Mouse (Mus musculus) cerebellum, adult 2 months (tissue): ENCODE measurements around the gene Lemd1. TPM values are rescaled to one million over a fixed set of nuclear protein-coding genes. Genes with fewer than 3 reads are reported as not detected.

ENCODE experiments used
- DNase-seq, 2 experiments: peaks; one replicate each; pipeline ENCODE4 v3.0.0; 2021
- H3K27ac ChIP-seq: fragments of 200-500 bp; 2 replicates; pipeline ENCODE4 v1.5.1; 2012; ENCODE audit warnings: low read length, control low read depth, inconsistent platforms; ENCODE audit not compliant: insufficient read depth
- H3K27me3 ChIP-seq: fragments of 200-500 bp; 2 replicates; pipeline ENCODE4 v1.6.1; 2012; ENCODE audit warnings: inconsistent platforms, mild to moderate bottlenecking, low read length, moderate library complexity; ENCODE audit not compliant: control insufficient read depth, insufficient read depth
- H3K4me1 ChIP-seq: fragments of 200-500 bp; 2 replicates; pipeline ENCODE4 v1.6.1; 2011; ENCODE audit warnings: low read length; ENCODE audit not compliant: control insufficient read depth, insufficient read depth
- H3K4me3 ChIP-seq: fragments of 200-500 bp; replicated peaks from 2 replicates; pipeline ENCODE3; 2011; ENCODE audit warnings: mild to moderate bottlenecking, low read depth, low read length, control low read depth; ENCODE audit not compliant: insufficient read depth
- CTCF ChIP-seq: fragments of 200-500 bp; IDR thresholded peaks from 2 replicates; pipeline ENCODE4 v1.5.1; 2011; ENCODE audit warnings: low read depth, mild to moderate bottlenecking, control low read depth, low read length, moderate library complexity, borderline replicate concordance; ENCODE audit not compliant: insufficient read depth
- POLR2A ChIP-seq: fragments of 200-500 bp; IDR thresholded peaks from 2 replicates; pipeline ENCODE4 v1.6.1; 2011; ENCODE audit warnings: low read length, control low read depth, borderline replicate concordance; ENCODE audit not compliant: insufficient read depth
- WGBS: fragments of 180-500 bp; shearing (Covaris S2); methylation state at CpG from one replicate; pipeline ENCODE4 v1.1.7; 2018; 5-methylcytosine and 5-hydroxymethylcytosine counted together
- polyA plus RNA-seq: library from polyadenylated mRNA; depleted of rRNA; stranded (reverse); fragments of >200 nt; gene quantifications from 2 replicates; pipeline ENCODE4 v1.2.3, GENCODE M21; 2012

Lemd1 gene
- polyA plus RNA-seq, 1 experiment, result 7.1 TPM

DNA sequence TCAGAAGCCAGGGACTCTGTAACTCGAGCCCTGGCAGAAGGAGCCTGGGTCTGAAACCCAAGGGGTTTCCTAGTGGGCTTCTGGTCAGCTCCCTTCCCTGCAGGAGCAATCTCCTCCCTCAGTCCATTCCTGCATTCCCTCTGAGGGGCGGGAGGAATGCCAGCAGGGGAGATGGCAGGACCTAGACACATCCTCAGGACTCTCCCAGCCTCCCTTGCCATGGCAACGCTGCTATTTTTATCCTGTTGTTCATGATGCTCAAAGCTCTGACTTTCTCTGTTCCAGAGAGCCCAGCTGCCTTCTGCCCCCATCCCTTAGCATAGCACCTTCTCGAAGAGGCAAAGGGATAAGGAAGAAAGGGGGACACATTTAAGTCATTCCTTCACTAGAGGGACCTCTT is 16.9 kb downstream of the Lemd1 start:
- TF ChIP-seq CTCF (no peak), POLR2A (no peak; the same call in 1 of the 2 replicates)
- peaks cover 35% of the 10 kb centered on the region for H3K4me1 ChIP-seq
- WGBS, result 5% methylated on average over 4 of the region's 4 CpGs

GRCm38 (mm10) chr1:132209400-132209799 is 18.2 kb downstream of the Lemd1 start:
- DNase-seq, result no peak
- WGBS, result 81% methylated on average over 10 of the region's 10 CpGs
- TF ChIP-seq POLR2A (no peak), CTCF (no peak)
- Histone ChIP-seq H3K27ac (no peak overlapping the region), H3K4me3 (no peak overlapping the region), H3K27me3 (no peaks in the 10 kb centered on the region), H3K4me1 (peaks cover 35% of the 10 kb centered on the region)

More for the DNA sequence above, 16.9 kb downstream of the Lemd1 start:
- peak; percentile 71 to 85 for DNase-seq
- Histone ChIP-seq H3K27me3 (no peaks in the 10 kb centered on the region), H3K27ac (peak overlapping the region; percentile 59), H3K4me3 (no peak overlapping the region)

- H3K4me1 ChIP-seq, result peaks cover 35% of the 10 kb centered on the region
- no peak overlapping the region for H3K27ac ChIP-seq
- no peaks in the 10 kb centered on the region for H3K27me3 ChIP-seq
- 56% methylated on average over 7 of the region's 7 CpGs for WGBS
- peak in 1 of 2 experiments; percentile 46 for DNase-seq
- H3K4me3 ChIP-seq, result no peak overlapping the region
- TF ChIP-seq CTCF, result peak; percentile 59; the same call in 1 of the 2 replicates
- no peak for TF ChIP-seq POLR2A
These were observed 19.7 kb downstream of the Lemd1 start for GRCm38 (mm10) chr1:132210922-132211321.

DNA sequence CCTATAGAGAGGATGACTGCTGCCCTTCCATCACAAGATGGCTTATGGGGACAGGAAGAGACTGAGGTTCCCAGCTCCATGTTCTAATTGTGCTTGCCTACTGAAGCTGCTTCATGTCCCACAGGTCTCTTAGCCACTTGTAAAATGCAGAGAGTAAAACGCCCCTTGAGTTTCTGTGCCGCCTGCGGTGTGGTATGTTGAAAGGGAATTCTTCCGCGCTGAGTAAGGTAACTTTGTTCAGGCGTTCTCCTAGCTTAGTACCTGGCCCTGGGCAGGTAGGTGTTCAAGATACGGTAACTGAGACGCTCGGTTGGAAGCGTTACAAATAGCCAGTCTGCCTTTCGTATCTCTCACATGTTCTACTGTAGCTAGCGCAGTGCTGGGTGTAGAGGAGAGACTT is 20.4 kb downstream of the Lemd1 start:
- TF ChIP-seq POLR2A, result no peak
- no peak for TF ChIP-seq CTCF
- no peak overlapping the region for H3K4me3 ChIP-seq
- WGBS, result 72% methylated on average over 12 of the region's 12 CpGs

DNA sequence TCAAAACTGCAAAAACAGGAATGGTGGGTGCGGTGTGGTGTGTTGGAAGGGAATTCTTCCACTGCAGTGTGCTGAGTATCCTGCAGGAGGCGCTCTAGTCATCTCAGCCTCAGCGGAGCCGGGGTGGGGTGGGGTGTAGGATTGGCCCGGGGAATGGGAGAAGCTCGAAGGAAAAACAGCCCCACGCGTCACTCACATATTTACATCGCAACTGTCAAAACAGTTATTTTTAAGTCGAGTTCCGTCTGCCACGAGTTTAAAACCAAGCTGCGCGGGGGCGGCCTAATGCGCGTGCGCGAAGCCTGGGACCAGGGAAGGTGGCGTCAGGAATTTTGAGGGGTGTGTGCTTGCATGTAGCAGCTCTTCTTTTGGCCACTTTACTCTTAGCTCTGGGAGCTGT is 21.0 kb downstream of the Lemd1 start:
- 17% methylated on average over 20 of the region's 20 CpGs for WGBS
- no peaks in the 10 kb centered on the region for H3K27me3 ChIP-seq
- peak overlapping the region; percentile 35 for H3K4me3 ChIP-seq
- peak; percentile 42 to 62 for DNase-seq
- H3K27ac ChIP-seq, result no peak overlapping the region
- H3K4me1 ChIP-seq, result peaks cover 34% of the 10 kb centered on the region
- peak; percentile 72 for TF ChIP-seq CTCF
- TF ChIP-seq POLR2A, result no peak

More for the DNA sequence above, 20.4 kb downstream of the Lemd1 start:
- Histone ChIP-seq H3K27me3 (no peaks in the 10 kb centered on the region), H3K27ac (no peak overlapping the region), H3K4me1 (peaks cover 35% of the 10 kb centered on the region)
- DNase-seq, result no peak

- DNase-seq, result peak; percentile 34 to 59
- H3K4me3 ChIP-seq, result no peak overlapping the region
- H3K27me3 ChIP-seq, result no peaks in the 10 kb centered on the region
- H3K27ac ChIP-seq, result no peak overlapping the region
- WGBS, result 24% methylated on average over 6 of the region's 6 CpGs
- TF ChIP-seq POLR2A (no peak), CTCF (no peak)
- H3K4me1 ChIP-seq, result peaks cover 25% of the 10 kb centered on the region; the same call in 1 of the 2 replicates
These were observed 21.8 kb downstream of the Lemd1 start for GRCm38 (mm10) chr1:132213076-132213475.

GRCm38 (mm10) chr1:132216276-132216675 is 25.0 kb downstream of the Lemd1 start:
- 81% methylated on average over 3 of the region's 3 CpGs for WGBS
- Histone ChIP-seq H3K4me1 (peaks cover 15% of the 10 kb centered on the region; the same call in 1 of the 2 replicates), H3K4me3 (no peak overlapping the region), H3K27me3 (no peaks in the 10 kb centered on the region), H3K27ac (no peak overlapping the region)
- TF ChIP-seq CTCF, result no peak
- TF ChIP-seq POLR2A, result no peak
- DNase-seq, result no peak

DNA sequence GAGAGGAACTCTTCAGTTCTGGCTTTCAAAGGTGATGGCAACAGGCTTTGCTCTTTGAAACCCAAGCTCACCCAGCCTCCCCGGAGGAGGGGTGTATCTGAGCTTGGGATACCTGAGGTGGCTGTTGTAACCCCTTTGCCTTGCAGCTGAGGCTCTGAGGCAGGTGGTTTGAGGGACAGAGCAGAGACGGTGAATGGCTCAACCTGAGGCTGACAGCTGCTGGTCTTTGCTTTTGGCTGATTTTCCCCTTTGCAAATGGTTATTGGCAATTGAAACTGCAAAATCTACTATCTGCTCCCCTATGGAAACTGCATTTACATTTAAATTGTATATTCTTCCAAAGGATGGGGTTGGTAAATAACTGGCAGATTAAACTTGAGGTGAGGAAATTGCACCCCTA is 30.4 kb downstream of the Lemd1 start:
- no peak overlapping the region for H3K27ac ChIP-seq

More for the DNA sequence above, 30.4 kb downstream of the Lemd1 start:
- Histone ChIP-seq H3K27me3 (no peaks in the 10 kb centered on the region), H3K4me1 (no peaks in the 10 kb centered on the region), H3K4me3 (no peak overlapping the region)
- TF ChIP-seq CTCF (no peak), POLR2A (no peak)
- WGBS, result 54% methylated on average over 2 of the region's 2 CpGs
- DNase-seq, result no peak
